Mouse (Mus musculus): ENCODE results near the gene Izumo1. TPM values are rescaled to one million over a fixed set of nuclear protein-coding genes. Genes with fewer than 3 reads are reported as not detected.

Gene Izumo1
- total RNA-seq, 1 experiment from 2014 or later, result 1.0 TPM

GRCm38 (mm10) chr7:45617042-45617695 lies 4.4 kb upstream of the Izumo1 start, which contains the start of gene Fut1:
TSS of gene Fut1 (plus strand) at chr7:45617289.
- no peak for ATAC-seq (replicated peaks; ENCODE audit: low read depth, poor library complexity, severe bottlenecking)

- ATAC-seq (replicated peaks; ENCODE audit: low read depth, poor library complexity, severe bottlenecking), result no peak
Observed at GRCm38 (mm10) chr7:45618316-45618715, 3.3 kb upstream of the Izumo1 start.

GRCm38 (mm10) chr7:45619592-45619991 lies 2.0 kb upstream of the Izumo1 start:
- ATAC-seq (replicated peaks; ENCODE audit: low read depth, poor library complexity, severe bottlenecking), result no peak

- peak; percentile 77 for ATAC-seq (replicated peaks; ENCODE audit: low read depth, poor library complexity, severe bottlenecking)
Observed at GRCm38 (mm10) chr7:45623507-45623906, 1.9 kb downstream of the Izumo1 start.

GRCm38 (mm10) chr7:45624718-45625117 lies 3.1 kb downstream of the Izumo1 start:
- ATAC-seq (replicated peaks; ENCODE audit: low read depth, poor library complexity, severe bottlenecking), result no peak

GRCm38 (mm10) chr7:45625481-45625880 lies 3.9 kb downstream of the Izumo1 start:
- no peak for ATAC-seq (replicated peaks; ENCODE audit: low read depth, poor library complexity, severe bottlenecking)

- ATAC-seq (replicated peaks; ENCODE audit: low read depth, poor library complexity, severe bottlenecking), result no peak
Observed at GRCm38 (mm10) chr7:45626571-45627076, 5.0 kb downstream of the Izumo1 start.

- no peak for ATAC-seq (replicated peaks; ENCODE audit: low read depth, poor library complexity, severe bottlenecking)
Observed at GRCm38 (mm10) chr7:45627261-45627660, 5.7 kb downstream of the Izumo1 start, which contains the start of gene Rasip1. TSS of gene Rasip1 (plus strand) at chr7:45627488.

GRCm38 (mm10) chr7:45628364-45629294 lies 7.0 kb downstream of the Izumo1 start:
- peak; percentile 74 for ATAC-seq (replicated peaks; ENCODE audit: low read depth, poor library complexity, severe bottlenecking)

- no peak for ATAC-seq (replicated peaks; ENCODE audit: low read depth, poor library complexity, severe bottlenecking)
Observed at GRCm38 (mm10) chr7:45630064-45630907, 8.7 kb downstream of the Izumo1 start.

GRCm38 (mm10) chr7:45632499-45632898 lies 10.9 kb downstream of the Izumo1 start:
- no peak for ATAC-seq (replicated peaks; ENCODE audit: low read depth, poor library complexity, severe bottlenecking)

GRCm38 (mm10) chr7:45634946-45635681 lies 13.5 kb downstream of the Izumo1 start:
- ATAC-seq (replicated peaks; ENCODE audit: low read depth, poor library complexity, severe bottlenecking), result peak; percentile 81

GRCm38 (mm10) chr7:45635711-45636688 lies 14.4 kb downstream of the Izumo1 start:
- no peak for ATAC-seq (replicated peaks; ENCODE audit: low read depth, poor library complexity, severe bottlenecking)

GRCm38 (mm10) chr7:45637710-45638109 lies 16.1 kb downstream of the Izumo1 start:
- no peak for ATAC-seq (replicated peaks; ENCODE audit: low read depth, poor library complexity, severe bottlenecking)

GRCm38 (mm10) chr7:45638623-45639401 lies 17.2 kb downstream of the Izumo1 start:
- ATAC-seq (replicated peaks; ENCODE audit: low read depth, poor library complexity, severe bottlenecking), result no peak

- no peak for ATAC-seq (replicated peaks; ENCODE audit: low read depth, poor library complexity, severe bottlenecking)
Observed at GRCm38 (mm10) chr7:45639561-45640027, 18.0 kb downstream of the Izumo1 start, which contains the start of gene Mamstr. TSS of gene Mamstr (plus strand) at chr7:45639977.
